Mouse (Mus musculus) neural tube, embryonic 12.5 days (tissue): ENCODE data around the gene Scube2. TPM values are rescaled to one million over a fixed set of nuclear protein-coding genes. Genes with fewer than 3 reads are reported as not detected.

ENCODE experiments used
- ATAC-seq: fragments of 200-750 bp; cut with Nextera tagmentation; 2 replicates; pipeline ENCODE4 v1.8.0; 2017; ENCODE audit warnings: low read depth, mild to moderate bottlenecking, moderate TSS enrichment, moderate library complexity; ENCODE audit not compliant: low FRiP score
- H3K27ac ChIP-seq: fragments of 300-500 bp; sonication (generic); 2 replicates; pipeline ENCODE4 v1.5.1; 2016
- H3K27me3 ChIP-seq: fragments of 300-500 bp; sonication (generic); replicated peaks from 2 replicates; pipeline ENCODE4 v1.6.1; 2016; ENCODE audit warnings: mild to moderate bottlenecking
- H3K36me3 ChIP-seq: fragments of 300-500 bp; sonication (generic); 2 replicates; pipeline ENCODE4 v1.6.1; 2016; ENCODE audit warnings: mild to moderate bottlenecking
- H3K4me1 ChIP-seq: fragments of 300-500 bp; sonication (generic); 2 replicates; pipeline ENCODE4 v1.6.1; 2016
- H3K4me2 ChIP-seq: fragments of 300-500 bp; sonication (generic); replicated peaks from 2 replicates; pipeline ENCODE4 v1.6.1; 2016; ENCODE audit warnings: mild to moderate bottlenecking
- H3K4me3 ChIP-seq: fragments of 300-500 bp; sonication (generic); 2 replicates; pipeline ENCODE4 v1.5.1; 2016
- H3K9ac ChIP-seq: fragments of 300-500 bp; sonication (generic); 2 replicates; pipeline ENCODE4 v1.6.1; 2016; ENCODE audit warnings: mild to moderate bottlenecking
- H3K9me3 ChIP-seq: fragments of 300-500 bp; sonication (generic); 2 replicates; pipeline ENCODE4 v1.6.1; 2016; ENCODE audit warnings: mild to moderate bottlenecking
- WGBS: fragments of 180-500 bp; shearing (Covaris S2); methylation state at CpG from one replicate; pipeline ENCODE4 v1.1.7; 2016; 5-methylcytosine and 5-hydroxymethylcytosine counted together
- polyA plus RNA-seq: library from polyadenylated mRNA; unstranded; fragments of >200 nt; fragmentation: Nextera tagmentation; extraction: Ambion mirVana; gene quantifications from 2 replicates; pipeline ENCODE4 v1.2.1, GENCODE M21; 2016

Gene Scube2
- polyA plus RNA-seq, 1 experiment from 2014 or later: 13.1 TPM

DNA sequence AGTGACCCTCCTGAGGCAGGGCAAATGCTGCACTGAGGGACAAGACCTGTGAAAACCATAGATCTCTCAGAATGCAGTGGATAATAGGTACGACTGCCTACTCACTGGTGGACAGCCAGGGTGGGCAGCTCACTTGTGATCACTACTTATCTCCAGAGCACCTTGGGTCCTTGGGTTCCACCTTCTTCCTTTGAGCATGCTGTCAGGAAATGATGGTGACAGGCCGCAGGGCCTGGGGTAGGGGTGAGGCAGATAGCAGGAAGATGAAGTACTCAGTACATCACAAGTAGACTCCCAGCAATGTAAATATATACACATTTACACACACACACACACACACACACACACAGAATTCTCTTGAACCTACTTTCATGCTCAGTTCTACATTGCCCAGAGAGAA lies 77.6 kb downstream of the Scube2 start:
- no peaks in the 10 kb centered on the region for H3K4me1 ChIP-seq
- WGBS: 89% methylated on average over 2 of the region's 2 CpGs
- H3K9me3 ChIP-seq: no peaks in the 10 kb centered on the region
- ATAC-seq: no peak
- no peak overlapping the region for H3K9ac ChIP-seq
- H3K4me2 ChIP-seq: no peak overlapping the region
- peaks cover 12% of the 10 kb centered on the region for H3K27me3 ChIP-seq
- H3K36me3 ChIP-seq: no peaks in the 10 kb centered on the region
- no peak overlapping the region for H3K4me3 ChIP-seq
- no peak overlapping the region for H3K27ac ChIP-seq

DNA sequence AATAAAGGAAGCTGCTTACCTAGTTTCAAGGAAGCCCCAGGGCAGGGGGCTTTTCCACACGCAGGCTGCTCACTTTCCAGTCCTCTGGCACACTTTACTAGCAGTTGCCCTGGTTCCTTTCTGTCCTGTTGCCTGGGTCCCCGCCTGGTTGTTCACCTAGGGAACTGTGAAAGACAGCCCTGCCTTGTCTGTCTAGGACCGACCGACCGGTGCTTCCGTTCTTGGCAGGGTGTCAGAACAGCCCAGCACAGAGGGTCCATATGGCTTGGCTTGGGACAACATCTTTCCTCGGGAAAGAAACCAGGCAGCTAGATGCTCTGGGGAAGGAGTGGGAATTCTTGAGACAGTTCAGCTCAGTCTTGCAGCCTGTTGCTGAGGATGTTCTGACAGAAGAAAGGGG lies 82.2 kb downstream of the Scube2 start:
- Histone ChIP-seq H3K9ac (no peak overlapping the region), H3K4me1 (peaks cover 14% of the 10 kb centered on the region; the same call in 1 of the 2 replicates), H3K9me3 (no peaks in the 10 kb centered on the region), H3K36me3 (no peaks in the 10 kb centered on the region), H3K4me2 (no peak overlapping the region), H3K27me3 (peaks cover 45% of the 10 kb centered on the region), H3K4me3 (no peak overlapping the region), H3K27ac (no peak overlapping the region)
- 58% methylated on average over 7 of the region's 7 CpGs for WGBS
- ATAC-seq: no peak

DNA sequence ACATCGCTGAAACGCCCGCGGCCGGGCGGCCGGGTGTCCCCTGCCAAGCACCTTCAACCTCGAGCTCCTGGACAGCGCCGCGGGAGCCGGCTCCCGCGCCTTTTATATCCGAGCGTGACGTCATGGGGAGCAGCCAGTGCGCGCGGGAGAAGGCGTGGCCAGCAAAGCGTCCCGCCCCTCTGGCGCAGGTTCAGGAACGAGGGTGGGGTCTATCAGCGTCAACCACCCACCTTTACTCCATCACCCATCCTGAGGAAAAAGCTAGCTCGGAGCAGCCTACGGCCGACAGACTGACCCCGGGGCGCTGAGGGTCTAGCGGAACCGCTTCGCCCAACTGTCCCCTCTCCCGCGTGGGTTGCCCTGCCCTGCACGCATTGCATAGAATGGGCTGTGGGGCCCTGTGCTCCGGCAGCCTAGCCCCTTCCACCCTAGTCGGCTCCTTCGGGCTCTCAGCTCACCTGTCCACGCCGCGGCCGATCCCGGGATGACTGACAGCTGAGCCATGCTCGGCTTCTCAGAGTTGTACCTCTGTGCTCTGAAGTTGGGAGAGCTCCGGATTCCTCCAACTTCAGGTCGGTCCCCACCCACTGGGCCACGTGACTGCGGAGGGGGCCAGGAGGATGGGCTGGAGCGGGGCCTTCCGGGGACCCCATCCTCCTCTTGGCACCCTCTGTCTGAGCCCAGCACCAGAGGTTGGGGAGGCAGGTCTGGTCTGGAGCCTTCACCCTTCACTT lies 83.8 kb downstream of the Scube2 start, which contains the start of gene Nrip3:
Gene Nrip3 (minus strand): TSS at position 556 of the 734 bp plus-strand sequence.
- H3K4me1 ChIP-seq: peaks cover 14% of the 10 kb centered on the region; the same call in 1 of the 2 replicates
- WGBS: 1% methylated on average over 52 of the region's 52 CpGs
- no peaks in the 10 kb centered on the region for H3K36me3 ChIP-seq
- no peak within 1 kb of the TSS for H3K27ac ChIP-seq
- H3K4me2 ChIP-seq: peak within 1 kb of the TSS; percentile 96
- peak within 1 kb of the TSS; percentile 54 for H3K9ac ChIP-seq
- peak; percentile 92 for ATAC-seq
- H3K27me3 ChIP-seq: peaks cover 45% of the 10 kb centered on the region
- peak within 1 kb of the TSS; percentile 49 for H3K4me3 ChIP-seq
- H3K9me3 ChIP-seq: no peaks in the 10 kb centered on the region

DNA sequence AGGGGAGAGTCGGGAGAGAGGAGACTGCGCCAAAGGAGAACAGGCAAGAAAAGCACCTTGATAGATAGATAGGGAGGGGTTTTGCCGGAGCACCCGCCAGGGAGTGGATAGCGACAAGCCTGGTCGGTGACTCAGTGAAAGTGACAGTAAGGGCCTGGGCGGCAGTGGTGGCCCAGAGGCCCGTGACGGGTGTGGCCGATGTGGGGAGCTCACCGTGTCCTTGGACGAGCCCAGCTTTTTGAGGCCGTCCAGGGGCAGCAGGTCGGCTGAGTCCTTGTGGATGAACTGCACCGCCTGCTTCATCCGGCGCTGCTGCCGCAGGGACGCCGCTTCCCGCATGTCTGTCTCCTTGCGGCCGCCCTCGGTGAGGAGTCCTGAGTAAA lies 84.4 kb downstream of the Scube2 start:
- peak; percentile 75 for ATAC-seq
- peaks cover 14% of the 10 kb centered on the region; the same call in 1 of the 2 replicates for H3K4me1 ChIP-seq
- under 1% methylated on average over 24 of the region's 24 CpGs for WGBS
- H3K27ac ChIP-seq: no peak overlapping the region
- H3K9me3 ChIP-seq: no peaks in the 10 kb centered on the region
- H3K36me3 ChIP-seq: no peaks in the 10 kb centered on the region
- peak overlapping the region; percentile 54 for H3K9ac ChIP-seq
- H3K4me3 ChIP-seq: peak overlapping the region; percentile 49
- peak overlapping the region; percentile 96 for H3K4me2 ChIP-seq
- peaks cover 45% of the 10 kb centered on the region for H3K27me3 ChIP-seq

DNA sequence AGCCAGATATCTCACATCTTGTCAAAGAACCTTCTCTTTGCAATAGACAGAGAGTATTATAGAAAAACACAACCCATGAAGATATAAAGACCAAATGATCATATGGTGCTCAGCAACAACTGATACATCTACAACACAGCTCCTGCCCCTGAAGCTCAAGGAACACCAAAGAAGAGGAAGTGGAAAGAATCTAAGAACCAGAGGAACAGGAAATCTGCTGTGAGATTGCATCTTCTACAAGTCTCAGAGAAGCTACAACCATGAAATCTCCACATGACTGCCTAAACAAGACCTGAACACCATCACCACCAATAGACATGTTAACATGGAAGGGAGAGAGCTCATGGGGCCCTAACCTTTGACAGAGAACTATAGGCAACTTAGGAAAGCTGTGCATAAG lies 93.2 kb downstream of the Scube2 start:
- H3K4me3 ChIP-seq: no peak overlapping the region
- H3K36me3 ChIP-seq: no peaks in the 10 kb centered on the region
- H3K4me2 ChIP-seq: no peak overlapping the region
- H3K9me3 ChIP-seq: no peaks in the 10 kb centered on the region
- H3K9ac ChIP-seq: no peak overlapping the region
- H3K27ac ChIP-seq: no peak overlapping the region
- H3K27me3 ChIP-seq: no peaks in the 10 kb centered on the region
- H3K4me1 ChIP-seq: no peaks in the 10 kb centered on the region
- no peak for ATAC-seq

DNA sequence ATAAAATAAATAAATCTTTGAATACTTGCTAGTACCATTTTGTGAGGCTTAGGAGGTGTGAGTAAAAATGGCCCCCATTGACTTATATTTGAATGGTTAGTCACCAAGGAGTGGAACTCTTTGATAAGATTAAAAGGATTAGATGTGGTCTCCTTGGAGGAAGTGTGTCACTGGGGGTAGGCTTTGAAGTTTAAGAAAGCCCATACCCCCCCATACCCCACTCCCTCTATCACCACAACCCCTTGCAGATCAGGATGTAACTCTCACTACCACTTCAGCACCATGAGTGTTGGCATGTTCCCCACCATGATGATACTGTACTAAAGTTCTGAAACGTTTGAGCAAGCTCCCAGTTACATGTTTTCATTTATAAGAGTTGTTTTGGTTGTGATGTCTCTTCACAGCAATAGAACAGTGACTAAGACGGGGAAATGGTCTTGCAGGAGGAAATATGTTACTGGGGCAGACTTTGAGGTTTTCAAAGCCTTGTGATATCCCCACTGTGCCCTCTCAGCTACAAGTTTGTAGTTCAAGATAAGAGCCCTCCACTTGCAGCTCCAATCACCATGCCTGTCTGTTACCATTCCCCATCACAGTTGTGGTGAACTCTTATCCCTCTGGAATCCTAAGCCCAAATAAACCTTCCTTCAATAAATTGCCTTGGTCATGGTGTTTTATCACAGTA lies 96.6 kb downstream of the Scube2 start:
- H3K36me3 ChIP-seq: no peaks in the 10 kb centered on the region

DNA sequence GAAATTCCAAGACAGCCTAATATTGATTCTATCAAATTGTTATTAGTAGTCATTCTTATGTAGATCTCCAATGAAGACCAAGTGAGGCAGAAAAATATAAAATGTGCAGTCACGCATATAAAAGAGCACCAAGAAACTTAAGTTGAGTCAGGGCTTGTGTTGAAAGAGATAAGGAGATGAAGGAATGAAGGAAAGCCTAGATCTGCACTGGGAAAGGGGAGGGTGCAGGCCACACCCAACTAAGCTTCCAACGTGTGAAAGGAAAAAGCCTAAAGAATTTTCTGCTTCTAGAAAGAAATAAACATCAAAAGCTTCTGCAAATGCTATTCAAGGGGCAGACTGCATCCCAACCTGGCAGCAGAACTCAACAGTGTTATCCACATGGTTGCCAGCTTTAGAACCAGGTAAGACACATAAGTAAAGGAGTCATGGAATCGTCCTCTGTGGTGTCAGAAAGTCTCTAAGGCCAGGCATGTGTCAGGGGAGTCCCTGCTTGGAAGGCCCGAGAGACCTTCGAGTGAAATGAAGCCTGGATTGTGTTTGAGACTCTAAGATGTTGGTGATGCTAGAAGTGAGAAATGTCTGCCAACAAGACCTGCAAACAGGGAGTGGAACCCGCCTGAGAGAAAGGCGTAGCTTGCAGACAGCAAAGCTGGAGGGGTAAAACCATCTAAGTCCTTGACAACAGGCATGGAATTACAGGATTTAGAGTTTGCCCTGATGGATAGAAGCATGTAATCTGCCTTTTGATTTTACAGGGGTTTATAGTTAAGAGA lies 97.7 kb downstream of the Scube2 start:
- H3K4me3 ChIP-seq: no peak overlapping the region
- H3K9me3 ChIP-seq: no peaks in the 10 kb centered on the region
- no peak overlapping the region for H3K4me2 ChIP-seq
- 84% methylated on average over 7 of the region's 7 CpGs for WGBS
- H3K27ac ChIP-seq: no peak overlapping the region
- H3K27me3 ChIP-seq: no peaks in the 10 kb centered on the region
- ATAC-seq: no peak
- H3K36me3 ChIP-seq: no peaks in the 10 kb centered on the region
- H3K4me1 ChIP-seq: no peaks in the 10 kb centered on the region
- no peak overlapping the region for H3K9ac ChIP-seq

More for the DNA sequence above, 96.6 kb downstream of the Scube2 start:
- WGBS: 56% methylated on average over 2 of the region's 2 CpGs
- no peak overlapping the region for H3K27ac ChIP-seq
- no peak overlapping the region for H3K4me2 ChIP-seq
- H3K4me1 ChIP-seq: no peaks in the 10 kb centered on the region
- no peak overlapping the region for H3K9ac ChIP-seq
- no peak overlapping the region for H3K4me3 ChIP-seq
- ATAC-seq: no peak
- no peaks in the 10 kb centered on the region for H3K27me3 ChIP-seq
- H3K9me3 ChIP-seq: no peaks in the 10 kb centered on the region

DNA sequence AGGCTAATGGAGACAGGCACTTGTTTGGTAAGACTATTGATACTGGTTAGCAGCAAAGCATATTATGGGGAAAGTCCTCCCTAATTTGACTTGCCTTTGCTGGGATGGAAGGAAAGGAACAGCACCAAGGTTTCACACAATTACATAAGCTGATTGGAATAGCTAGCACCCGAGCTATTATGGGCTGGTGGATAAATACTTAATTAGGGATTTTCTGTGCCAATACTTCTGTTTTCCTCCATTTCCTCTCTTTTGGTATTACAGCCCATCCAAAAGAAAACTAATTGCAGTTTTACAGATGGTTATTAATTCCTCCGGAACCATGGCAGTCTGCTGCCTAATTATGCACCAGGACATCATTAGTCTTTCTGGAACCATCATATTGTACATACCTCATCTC lies 101.5 kb downstream of the Scube2 start:
- Histone ChIP-seq H3K27me3 (no peaks in the 10 kb centered on the region), H3K4me3 (no peak overlapping the region), H3K4me1 (no peaks in the 10 kb centered on the region), H3K4me2 (no peak overlapping the region), H3K36me3 (no peaks in the 10 kb centered on the region), H3K9ac (no peak overlapping the region), H3K9me3 (no peaks in the 10 kb centered on the region), H3K27ac (no peak overlapping the region)
- WGBS: 79% methylated on average over 2 of the region's 2 CpGs
- ATAC-seq: no peak

DNA sequence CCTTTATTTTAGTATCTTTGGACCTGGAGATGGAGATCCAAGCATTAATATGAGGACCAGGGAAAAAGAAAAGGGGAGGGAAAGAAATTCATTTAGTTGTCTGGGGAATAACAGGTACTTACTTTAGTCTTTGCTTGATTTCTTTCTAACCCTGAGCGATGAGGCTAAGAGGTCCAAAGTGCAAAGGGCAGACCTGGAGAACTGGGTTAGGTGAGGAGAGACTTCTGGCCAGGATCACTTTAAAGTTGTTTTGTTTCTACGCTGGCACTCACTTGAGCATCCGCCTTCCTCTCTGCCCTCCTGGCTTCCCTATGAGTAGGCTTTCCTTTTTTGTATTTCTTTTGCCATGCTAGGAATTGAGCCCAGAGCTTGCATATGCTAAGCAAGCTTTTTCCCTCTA lies 109.2 kb downstream of the Scube2 start:
- Histone ChIP-seq H3K36me3 (no peaks in the 10 kb centered on the region), H3K4me1 (peaks cover 13% of the 10 kb centered on the region), H3K27me3 (no peaks in the 10 kb centered on the region), H3K9ac (no peak overlapping the region), H3K9me3 (no peaks in the 10 kb centered on the region), H3K4me3 (no peak overlapping the region), H3K4me2 (no peak overlapping the region), H3K27ac (no peak overlapping the region)
- 88% methylated on average over 3 of the region's 3 CpGs for WGBS
- no peak for ATAC-seq

DNA sequence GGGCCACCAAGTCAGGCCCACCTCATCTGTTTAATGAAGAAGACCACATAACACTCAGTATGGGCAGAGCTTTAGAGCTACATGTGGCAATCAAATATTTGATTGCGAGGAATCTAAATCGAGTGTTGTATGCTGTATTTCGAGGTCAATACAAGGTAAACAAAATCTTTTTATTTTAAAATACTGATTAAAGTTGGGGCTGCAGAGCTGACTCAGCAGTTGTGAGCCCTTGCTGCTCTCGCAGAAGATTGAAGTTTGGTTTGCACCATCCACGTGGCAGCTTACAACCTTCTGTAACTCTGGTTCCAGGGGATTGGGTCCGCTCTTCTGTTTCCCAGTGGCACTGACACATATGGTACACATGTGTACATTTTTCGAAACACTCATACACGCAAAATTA lies 111.4 kb downstream of the Scube2 start:
- Histone ChIP-seq H3K36me3 (no peaks in the 10 kb centered on the region; the same call in 1 of the 2 replicates), H3K9me3 (no peaks in the 10 kb centered on the region), H3K4me3 (no peak overlapping the region), H3K27me3 (no peaks in the 10 kb centered on the region), H3K4me2 (no peak overlapping the region), H3K9ac (no peak overlapping the region), H3K27ac (no peak overlapping the region), H3K4me1 (peaks cover 16% of the 10 kb centered on the region)
- ATAC-seq: no peak
- 93% methylated on average over 8 of the region's 8 CpGs for WGBS

DNA sequence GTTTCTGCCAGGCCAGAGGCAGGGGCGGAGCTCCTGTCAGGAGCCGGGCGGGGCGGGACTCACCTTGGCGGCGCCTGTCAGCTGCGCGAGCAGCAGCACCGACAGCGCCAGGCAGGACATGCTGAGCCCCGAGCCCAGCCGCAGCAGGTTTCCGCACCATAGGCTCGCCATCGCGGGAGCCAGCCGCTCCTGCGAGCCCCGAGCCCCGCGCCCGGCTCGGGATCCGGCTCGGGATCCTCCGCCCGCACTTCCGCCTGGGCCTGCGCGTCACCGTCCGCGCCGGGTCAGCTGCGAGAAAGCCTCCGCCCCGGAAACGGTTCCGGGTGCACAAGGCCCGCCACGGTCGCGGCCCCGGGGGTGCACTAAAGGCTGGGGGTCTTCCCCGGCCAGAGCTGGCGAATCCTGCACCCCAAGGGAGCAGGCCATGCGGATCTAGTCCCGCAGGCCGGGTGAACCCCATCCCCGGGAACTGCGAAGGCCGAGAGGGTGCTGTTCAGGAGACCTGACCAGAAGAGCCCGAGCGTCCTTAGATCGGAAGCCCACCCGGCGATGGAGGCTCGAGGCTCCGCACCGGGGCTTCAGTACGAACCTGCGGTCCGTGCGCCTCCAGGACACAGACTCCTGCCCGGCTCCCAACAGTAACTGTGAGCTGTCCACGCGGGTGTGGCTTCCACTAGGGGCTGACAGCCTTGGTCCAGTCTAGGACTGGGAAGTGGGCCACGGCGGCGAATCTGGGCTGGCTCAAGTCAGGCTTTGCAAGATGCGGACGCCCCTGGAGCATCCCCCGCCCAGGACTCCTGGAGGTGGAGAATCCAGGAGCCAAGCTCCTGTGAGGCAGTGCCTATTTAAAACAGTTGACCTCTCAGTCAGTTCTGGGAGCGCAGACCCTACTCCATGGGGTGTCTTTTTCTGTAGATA lies 113.2 kb downstream of the Scube2 start, which contains the start of gene Tmem9b:
Gene Tmem9b (minus strand): TSS at position 868 of the 918 bp plus-strand sequence.
- peak within 1 kb of the TSS; percentile 33 for H3K27ac ChIP-seq
- no peaks in the 10 kb centered on the region for H3K9me3 ChIP-seq
- H3K4me3 ChIP-seq: peak within 1 kb of the TSS; percentile 78
- peak within 1 kb of the TSS; percentile 69 for H3K4me2 ChIP-seq
- H3K27me3 ChIP-seq: no peaks in the 10 kb centered on the region
- H3K9ac ChIP-seq: peak within 1 kb of the TSS; percentile 89
- whole genome bisulfite sequencing: under 1% methylated on average over 74 of the region's 74 CpGs
- H3K36me3 ChIP-seq: peaks cover 3% of the 10 kb centered on the region; the same call in 1 of the 2 replicates
- peaks cover 16% of the 10 kb centered on the region for H3K4me1 ChIP-seq
- peak; percentile 88 for ATAC-seq
